Mouse (Mus musculus): Measurements from ENCODE around the gene Pex13. TPM values are rescaled to one million over a fixed set of nuclear protein-coding genes. Genes with fewer than 3 reads are reported as not detected.

Pex13 gene
- total and polyA plus RNA-seq, 2 experiments: 11.5 to 29.4 TPM

Other genes with a start within 250 kb of the Pex13 start
- gene Ahsa2, start 167.9 kb downstream of the Pex13 start, total RNA-seq (2014; rRNA removed): 20.5 and 27.3 TPM in 2 replicates
- gene Ahsa2, start 167.9 kb downstream of the Pex13 start, polyA plus RNA-seq (2012; rRNA removed): 12.1 and 16.2 TPM in 2 replicates
- gene 1700093K21Rik, start 144.8 kb downstream of the Pex13 start, total RNA-seq (2014; rRNA removed): not detected in 2 replicates
- not detected in 2 replicates for gene 1700093K21Rik, start 144.8 kb downstream of the Pex13 start, polyA plus RNA-seq (2012; rRNA removed)
- 12.5 and 13.6 TPM in 2 replicates for gene 0610010F05Rik, start 32.3 kb downstream of the Pex13 start, total RNA-seq (2014; rRNA removed)
- gene 0610010F05Rik, start 32.3 kb downstream of the Pex13 start, polyA plus RNA-seq (2012; rRNA removed): 1.3 and 1.7 TPM in 2 replicates
- 15.8 and 21.6 TPM in 2 replicates for gene Pus10, start 285 bp downstream of the Pex13 start, total RNA-seq (2014; rRNA removed)
- 1.7 and 2.1 TPM in 2 replicates for gene Pus10, start 285 bp downstream of the Pex13 start, polyA plus RNA-seq (2012; rRNA removed)
- 2.1 and 2.3 TPM in 2 replicates for gene Rel, start 105.0 kb upstream of the Pex13 start, total RNA-seq (2014; rRNA removed)
- gene Rel, start 105.0 kb upstream of the Pex13 start, polyA plus RNA-seq (2012; rRNA removed): 1.3 TPM in 2 replicates
- gene Papolg, start 229.3 kb upstream of the Pex13 start, total RNA-seq (2014; rRNA removed): 4.9 and 5.3 TPM in 2 replicates
- 0.92 and 1.6 TPM in 2 replicates for gene Papolg, start 229.3 kb upstream of the Pex13 start, polyA plus RNA-seq (2012; rRNA removed)

Data from liver, adult 2 months (tissue).